Mouse (Mus musculus) bone marrow, adult 2 months (tissue): ENCODE results near the gene Elmo2.

Source experiments
- CTCF ChIP-seq: fragments of 200-500 bp; IDR thresholded peaks from 2 replicates; pipeline ENCODE4 v1.5.1; 2011; ENCODE audit warnings: low read length, control low read depth; ENCODE audit not compliant: control insufficient read depth, insufficient read depth
- POLR2A ChIP-seq: fragments of 200-500 bp; IDR thresholded peaks from 2 replicates; pipeline ENCODE4 v1.6.1; 2011; ENCODE audit warnings: low read depth, mild to moderate bottlenecking, control low read depth, low read length, borderline replicate concordance; ENCODE audit not compliant: control insufficient read depth

- TF ChIP-seq CTCF = no peak
- no peak for TF ChIP-seq POLR2A
Observed at GRCm38 (mm10) chr2:165300424-165300823, 25.9 kb downstream of the Elmo2 start.
